Mouse (Mus musculus) kidney, adult 9 months (tissue): ENCODE results near the gene Rab10.

Experiments
- DNase-seq: peaks from one replicate; pipeline ENCODE4 v3.0.0; 2022

Gene Rab10

DNA sequence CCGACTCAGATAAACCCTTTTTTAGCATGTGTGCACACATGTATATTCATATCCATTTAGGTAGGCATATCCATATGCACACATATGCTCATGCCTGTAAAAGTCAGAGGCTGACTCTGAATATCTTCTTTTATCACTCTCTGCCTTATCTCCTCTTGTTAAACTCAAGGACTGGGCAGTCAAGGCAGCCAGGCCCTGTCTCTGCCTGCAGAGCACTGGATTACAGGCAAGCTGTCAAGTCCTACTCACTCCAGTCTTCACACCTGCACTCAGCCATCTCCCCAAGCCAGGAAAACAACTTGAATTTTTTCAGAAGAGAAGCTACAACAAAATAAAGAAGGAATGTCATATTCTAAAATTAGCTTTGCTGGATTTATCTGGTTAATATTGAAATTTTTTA is 17.9 kb downstream of the Rab10 start:
- DNase-seq, result no peak

DNA sequence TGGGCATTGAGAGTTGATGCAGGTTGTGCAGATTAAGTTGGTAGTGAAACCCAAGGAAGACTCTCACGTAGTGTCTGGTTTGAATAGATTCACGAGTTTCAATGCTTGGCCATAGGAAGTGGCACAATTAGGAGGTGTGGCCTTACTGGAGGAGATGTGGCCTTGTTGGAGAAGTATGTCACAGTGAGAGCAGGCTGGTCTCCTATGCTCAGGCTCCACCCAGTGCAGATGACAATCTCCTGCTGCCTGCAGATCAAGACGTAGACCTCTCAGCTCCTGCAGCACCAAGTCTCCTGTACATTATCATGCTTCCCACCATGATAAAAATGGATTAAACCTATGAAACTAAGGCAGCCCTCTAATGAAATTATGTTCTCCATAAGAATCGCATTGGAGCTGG is 18.7 kb downstream of the Rab10 start:
- no peak for DNase-seq

DNA sequence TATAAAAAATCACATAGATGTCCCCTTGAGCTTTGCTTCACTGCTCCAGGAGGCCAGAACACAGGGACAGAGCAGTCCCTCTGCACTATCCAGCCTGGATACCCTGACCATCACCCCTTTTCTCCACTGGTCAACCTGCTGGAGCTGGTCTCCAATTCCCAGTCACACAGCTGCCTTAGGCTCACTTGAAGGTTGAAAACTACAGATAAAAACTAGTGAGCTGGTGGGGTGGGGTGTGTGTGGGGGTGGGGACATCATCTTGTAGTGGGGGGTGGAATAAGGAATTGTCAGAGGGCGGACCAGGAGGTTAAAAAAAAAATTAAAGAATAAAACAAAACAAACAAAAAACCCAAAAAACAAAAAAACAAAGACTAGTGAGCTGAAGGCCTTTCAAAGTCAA is 21.3 kb downstream of the Rab10 start:
- no peak for DNase-seq

DNA sequence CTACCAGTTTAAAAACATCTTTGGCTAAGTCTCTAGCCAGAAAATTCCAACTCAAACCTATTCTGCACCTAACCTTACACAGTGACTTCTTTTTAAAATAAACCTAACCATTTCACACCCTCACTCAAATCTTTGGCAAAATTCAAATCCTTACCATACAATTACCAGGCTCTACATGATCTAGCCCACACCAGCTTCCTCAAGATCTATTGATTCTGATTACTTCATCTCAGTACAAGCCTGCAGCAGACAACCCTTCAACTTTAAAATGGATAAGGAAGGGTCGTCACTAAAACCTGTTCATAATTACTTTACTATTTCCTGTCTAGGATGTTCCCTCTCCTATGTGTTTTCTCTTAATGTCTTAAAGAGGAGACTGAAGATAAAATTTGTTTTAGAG is 23.9 kb downstream of the Rab10 start:
- no peak for DNase-seq

DNA sequence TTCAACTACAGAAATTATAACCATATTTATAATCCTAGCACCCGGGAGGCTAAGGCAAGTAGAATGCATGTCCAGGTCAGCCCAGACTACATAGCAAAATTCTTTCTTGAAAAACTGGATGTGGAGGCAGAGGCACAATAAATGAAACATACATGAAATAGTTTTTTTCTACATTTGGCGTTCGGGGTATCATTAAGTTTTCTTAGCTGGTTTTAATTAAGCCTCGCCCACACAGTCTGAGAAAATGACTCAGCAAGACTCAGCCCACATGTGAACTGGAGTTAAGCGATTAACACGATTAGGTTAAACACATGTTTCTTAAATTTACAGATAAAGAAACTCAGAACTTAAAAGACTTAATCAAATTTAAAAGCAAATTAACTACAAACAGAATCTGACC is 24.4 kb downstream of the Rab10 start:
- no peak for DNase-seq

DNA sequence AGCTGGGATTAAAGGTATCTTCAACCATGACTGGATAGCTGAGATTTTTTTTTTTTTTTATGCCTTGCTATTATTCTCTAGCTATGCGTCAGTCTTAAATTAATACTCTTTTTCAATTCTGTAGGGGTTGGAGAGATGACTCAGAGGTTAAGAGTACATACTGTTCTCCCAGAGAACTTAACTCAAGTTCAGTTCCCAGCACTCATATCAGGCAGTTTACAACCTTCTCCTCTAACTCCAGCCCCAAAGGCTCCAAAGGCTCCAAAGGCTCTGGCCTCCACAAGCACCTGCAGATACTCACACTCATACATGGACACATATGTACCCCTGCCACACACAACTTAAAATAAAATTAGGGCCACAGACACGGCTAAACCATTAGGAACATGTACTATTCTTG is 25.3 kb downstream of the Rab10 start:
- no peak for DNase-seq

DNA sequence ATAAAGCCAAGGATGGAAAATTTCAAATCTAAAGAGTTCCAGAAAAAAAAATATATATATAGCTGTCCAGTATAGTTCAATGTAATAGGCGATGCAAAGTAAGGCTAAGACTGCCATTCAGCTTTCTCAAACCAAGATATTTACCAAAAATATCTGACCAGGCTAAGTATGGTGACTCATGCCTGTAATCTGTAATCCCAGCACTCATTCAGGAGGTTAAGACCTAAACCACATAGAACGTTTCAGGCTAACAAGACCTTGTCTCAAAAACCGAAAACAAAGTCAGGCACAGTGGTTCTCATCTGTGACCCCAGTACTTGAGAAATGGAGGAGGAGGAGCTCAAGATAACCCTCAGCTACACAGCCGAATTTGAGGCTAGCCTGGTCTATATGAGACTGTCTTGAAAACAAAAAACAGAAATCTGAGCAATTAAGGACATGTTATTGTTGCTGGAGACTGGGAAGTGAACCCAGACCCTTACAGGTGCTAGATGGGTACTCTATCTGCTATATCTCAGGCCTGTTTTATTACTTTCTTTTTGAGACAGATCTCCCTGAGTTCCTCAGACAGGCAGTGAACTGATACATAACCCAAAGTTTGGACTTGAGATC is 25.8 kb downstream of the Rab10 start:
- DNase-seq, result peak; percentile 27

DNA sequence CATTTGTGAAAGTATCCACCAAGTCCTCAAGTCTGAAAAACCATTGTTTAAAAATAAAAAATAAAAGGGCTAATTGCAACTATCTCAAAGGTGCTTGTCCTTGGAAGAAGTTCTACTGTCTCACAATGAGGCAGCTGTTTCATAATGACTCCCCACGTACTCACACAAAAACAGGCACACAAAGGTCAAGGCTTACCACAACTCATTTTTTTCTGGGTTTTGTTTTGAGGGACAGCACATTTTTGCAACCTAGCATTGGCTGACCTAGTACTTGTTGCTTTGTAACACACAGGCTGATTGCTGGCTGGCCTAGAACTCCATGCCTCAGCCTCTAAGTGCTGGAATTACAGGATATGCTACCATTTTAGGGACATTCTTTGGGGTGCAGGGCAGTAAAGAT is 26.8 kb downstream of the Rab10 start:
- DNase-seq, result no peak

DNA sequence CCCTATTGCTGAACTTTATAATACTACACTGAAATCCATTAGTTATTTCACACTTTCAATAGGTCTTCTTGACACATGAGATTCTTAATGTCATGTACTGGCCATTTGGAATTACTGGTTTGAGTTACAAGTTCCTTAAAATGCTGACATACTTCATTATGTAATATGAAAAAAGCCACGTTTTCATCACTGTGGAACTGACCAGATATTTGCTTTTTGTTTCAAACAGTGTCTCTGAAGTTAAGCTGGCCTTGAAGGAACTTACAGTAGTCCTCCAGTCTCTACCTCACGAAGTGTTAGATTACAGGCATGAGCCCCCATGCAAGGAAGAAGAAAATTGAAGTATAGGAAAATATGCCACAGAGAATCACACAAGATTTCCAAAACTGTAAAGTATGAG is 27.2 kb downstream of the Rab10 start:
- no peak for DNase-seq

DNA sequence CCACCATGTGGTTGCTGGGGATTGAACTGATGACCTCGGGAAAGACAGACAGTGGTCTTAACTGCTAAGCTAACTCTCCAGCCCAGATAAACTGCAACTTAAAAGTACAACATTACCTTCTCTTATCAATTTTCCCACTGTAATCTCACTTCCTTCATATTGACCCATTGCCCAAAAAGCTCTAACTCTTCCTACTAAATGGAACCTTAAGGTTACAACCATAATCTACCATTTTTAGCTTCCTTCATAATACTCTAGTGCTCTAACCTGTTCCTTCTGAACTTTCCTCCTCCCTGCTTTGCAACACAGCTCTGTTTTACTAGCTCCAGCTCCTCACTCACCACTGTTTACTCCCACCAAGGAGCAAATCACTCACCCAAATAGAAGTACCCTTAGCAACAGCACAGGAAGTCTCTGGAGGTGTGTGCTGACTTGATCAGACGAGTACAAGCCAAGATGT is 30.9 kb downstream of the Rab10 start:
- no peak for DNase-seq

DNA sequence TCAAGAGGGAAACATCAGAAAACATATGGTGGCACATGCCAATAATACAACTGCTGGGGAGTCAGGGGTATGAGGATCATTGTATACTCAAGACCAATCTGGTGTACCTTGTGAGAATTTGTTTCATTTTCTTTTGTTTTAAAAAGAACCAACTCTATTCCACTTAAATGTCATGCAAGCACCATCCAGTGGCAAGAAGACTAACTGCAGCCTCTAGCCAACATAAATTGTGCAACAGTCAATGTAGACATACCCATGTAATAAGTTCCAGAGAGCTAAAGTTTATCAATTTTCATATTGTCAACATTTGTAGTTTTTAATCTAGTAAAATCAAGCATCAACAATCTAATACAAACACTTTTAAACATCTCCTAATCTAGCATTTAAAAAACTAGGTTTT is 39.0 kb downstream of the Rab10 start:
- DNase-seq, result no peak

DNA sequence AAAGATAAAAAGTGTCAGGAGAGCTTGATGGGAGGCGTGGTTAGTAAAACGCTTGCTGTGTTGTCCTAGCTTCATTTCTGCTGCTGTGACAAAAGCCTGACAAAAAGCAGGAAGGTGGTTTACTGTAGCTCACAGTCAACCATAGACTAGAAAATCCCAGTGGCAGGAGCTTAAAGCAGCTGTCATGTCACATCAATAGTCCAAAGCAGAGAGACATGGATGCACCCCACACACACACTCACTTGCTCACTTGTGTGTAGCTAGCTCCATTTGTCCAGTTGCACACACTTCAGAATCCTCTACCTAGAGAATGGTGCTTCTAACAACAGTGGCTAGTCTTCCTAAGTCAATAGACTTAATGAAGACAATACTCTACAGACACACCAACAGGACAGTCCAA is 42.4 kb downstream of the Rab10 start:
- DNase-seq, result no peak

DNA sequence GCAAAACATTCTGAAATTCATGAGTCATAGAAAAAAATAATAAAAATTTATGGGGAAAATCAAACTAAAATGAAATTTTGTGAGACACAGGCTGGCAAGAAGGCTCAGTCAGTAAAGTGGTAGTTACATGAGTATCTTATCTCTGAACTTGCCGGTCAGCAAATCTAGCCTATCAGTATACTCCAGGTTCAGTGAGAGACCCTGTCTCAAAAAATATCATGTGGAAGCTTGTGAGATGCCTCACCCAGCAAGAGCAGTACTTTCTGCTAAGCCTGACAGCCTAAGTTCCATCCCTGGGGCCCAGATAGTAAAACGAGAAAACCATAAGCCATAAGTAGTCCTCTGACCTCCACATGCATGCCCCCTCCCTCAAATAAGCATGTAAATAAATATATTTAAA is 44.6 kb downstream of the Rab10 start:
- no peak for DNase-seq

DNA sequence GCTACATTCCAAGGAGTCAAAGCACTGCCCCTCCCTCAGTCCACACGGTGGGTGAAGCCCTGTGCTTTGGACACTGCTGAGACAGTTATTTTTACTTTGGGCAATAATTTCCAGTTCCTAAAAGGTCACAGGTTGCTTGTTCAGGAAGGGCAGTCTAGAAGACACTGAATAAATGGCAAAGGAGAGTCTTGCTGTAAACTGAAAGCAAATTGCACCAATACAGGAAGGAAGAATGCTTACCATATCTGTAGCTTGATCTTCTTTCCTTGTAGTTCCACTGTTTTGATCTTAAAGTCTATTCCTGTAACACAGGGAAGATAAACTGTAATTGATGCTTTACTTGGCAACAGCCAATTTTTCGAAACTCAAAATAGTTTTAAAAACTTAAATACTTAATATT is 45.3 kb downstream of the Rab10 start:
- no peak for DNase-seq

DNA sequence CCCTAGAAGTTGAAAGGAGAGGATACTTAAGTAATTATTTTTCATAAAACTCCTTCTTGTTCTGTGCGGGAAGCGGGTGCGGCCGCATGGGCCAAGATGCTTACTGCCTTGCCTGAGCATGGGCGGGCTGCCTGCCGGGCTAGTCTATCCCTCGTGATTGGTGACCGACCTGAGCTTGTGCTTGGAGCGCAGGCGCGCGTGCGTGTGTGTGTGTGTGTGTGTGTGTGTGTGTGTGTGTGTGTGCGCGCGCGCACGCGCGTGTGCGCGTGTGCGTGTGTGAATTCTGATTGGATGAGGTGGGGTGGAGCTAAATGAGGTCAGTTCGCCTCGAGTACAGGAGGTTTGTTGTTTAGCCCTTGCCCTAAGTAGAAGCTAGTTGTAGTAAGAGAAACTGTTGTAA is 48.2 kb downstream of the Rab10 start:
- DNase-seq, result no peak

DNA sequence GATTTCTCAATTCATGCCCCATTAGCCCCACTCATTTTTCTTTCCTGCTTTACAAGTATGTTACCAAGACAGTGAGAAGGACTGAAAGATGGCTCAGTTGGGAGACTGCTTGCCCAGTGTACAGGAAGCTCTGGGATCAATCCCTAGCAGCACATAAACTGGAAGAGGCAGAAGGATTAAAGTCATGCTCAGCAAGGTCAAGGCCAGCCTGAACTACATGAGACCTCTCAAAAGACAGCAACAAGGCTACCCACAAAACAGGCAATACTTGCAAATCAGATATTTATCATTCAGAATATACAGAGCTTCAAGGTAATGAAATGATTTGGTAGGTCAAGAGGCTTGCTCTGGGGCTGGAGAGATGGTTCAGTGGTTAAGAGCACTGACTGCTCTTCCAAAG is 53.8 kb downstream of the Rab10 start:
- no peak for DNase-seq

DNA sequence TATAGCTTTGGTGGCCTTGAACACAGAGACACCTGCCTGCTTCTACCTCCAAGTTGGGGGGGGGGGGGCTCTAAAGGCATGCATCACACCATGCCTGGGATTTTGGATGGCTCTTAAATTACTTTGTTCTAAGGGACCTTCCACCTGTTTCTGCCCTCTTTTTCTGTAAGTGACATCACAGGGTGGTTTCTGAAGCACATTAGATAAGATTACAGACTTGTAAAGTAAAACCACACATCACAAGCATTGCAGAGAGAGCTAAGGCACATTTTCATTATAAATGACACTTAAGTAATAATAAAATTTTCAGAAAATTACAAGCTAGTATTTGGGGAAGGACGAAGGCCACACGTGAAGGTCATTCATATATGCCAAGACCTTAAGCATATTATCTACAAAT is 54.3 kb downstream of the Rab10 start:
- no peak for DNase-seq

DNA sequence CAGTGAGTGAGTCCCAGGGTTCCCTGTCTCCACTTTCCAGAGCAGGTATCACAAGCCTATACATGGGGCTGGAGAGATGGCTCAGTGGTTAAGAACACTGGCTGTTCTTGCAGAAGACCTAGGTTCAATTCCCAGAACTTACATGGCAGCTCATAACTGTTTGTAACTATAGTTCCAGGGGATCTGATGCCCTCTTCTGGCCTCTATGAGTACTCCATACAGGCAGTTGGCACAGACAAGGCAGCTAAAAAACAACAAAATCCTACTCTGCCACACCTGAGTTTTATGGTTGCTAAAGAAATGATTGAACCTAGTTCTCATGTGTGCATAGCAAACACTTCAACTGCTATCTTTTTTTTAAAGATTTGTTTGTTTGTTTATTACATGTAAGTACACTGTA is 56.2 kb downstream of the Rab10 start:
- no peak for DNase-seq

DNA sequence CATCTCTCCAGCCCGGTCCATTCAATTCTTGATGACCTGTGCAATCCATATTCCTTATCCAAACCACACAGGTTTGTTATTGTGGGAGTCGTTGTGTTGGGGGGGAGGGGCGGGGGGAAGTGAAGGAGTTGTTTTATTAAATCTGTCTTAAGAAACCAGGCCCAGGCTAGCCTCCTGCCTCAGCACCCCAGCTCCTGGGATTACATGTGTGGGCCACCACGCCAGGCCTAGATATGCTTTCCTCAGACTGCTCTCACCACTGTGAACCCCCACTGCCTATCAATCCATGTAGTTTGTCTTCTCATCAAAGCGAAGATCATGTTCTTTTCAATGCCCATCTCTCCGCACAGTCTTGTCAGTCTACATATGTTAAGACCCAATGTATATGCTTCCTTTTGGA is 63.7 kb downstream of the Rab10 start:
- no peak for DNase-seq

DNA sequence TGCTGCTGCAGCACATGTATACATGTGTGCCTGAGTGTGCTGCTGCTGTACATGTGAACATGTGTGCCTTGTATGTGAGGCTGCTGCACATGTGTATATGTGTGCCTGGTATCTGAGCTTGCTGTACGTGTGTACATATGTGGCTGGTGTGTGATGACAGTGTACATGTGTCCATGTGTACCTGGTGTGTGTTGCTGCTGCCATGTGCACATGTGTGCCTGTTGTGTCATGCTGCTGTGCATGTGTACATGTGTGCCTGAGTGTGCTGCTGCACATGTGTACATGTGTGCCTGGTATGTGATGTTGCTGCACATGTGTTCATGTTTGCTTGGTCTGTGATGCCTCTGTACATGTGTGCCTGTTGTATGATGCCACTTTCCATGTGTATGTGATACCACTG is 70.2 kb downstream of the Rab10 start:
- no peak for DNase-seq

DNA sequence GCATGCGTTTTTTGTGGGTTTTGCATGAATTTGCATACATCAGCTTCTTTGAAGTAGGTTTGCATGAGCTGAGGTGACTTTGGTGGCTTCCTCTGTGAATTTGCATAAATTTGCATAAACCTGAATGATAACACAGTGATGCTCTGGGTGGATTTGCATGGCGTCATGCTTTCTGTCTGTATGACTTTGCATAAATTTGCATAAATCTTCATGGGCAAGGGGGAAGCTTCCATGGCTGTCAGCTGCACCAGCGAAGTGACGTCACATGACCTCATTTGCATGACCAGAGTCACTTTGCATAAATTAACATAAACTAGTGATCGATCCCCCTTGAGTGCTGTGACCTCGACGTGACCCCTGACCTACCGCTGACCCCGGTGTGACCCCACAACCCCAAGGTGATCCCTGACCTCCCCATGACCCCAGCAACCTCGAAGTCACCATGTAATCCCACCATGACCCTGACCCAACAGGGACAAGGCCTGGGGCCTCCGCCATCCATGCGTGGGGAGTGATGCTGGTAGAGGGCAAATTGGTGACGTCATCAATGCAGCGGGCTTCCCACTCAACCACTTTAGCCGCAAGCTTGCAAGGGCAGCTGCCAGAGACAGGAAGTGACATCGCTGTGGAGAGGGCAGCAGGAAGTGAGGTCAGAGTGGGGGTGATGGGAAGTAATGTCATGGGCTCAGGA is 71.3 kb downstream of the Rab10 start:
- no peak for DNase-seq

DNA sequence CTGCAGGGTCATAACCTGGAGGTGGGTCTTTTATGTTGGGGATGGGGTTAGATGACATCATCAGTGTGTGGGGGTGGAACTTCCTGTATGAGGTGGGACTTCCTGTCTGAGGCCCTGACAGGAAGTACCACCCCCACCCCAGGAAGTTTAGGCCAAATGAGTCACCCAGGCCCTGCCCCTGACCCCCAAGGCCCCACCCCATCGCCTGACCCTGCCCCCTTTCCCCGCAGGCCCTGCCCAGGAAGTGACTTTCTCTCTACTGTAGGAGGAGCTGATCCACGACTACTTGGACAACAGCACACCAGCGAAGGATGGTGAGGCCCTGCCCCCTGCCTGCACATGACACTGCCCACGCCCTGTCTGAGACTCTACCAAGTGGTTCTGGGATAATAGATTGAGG is 72.0 kb downstream of the Rab10 start:
- no peak for DNase-seq

DNA sequence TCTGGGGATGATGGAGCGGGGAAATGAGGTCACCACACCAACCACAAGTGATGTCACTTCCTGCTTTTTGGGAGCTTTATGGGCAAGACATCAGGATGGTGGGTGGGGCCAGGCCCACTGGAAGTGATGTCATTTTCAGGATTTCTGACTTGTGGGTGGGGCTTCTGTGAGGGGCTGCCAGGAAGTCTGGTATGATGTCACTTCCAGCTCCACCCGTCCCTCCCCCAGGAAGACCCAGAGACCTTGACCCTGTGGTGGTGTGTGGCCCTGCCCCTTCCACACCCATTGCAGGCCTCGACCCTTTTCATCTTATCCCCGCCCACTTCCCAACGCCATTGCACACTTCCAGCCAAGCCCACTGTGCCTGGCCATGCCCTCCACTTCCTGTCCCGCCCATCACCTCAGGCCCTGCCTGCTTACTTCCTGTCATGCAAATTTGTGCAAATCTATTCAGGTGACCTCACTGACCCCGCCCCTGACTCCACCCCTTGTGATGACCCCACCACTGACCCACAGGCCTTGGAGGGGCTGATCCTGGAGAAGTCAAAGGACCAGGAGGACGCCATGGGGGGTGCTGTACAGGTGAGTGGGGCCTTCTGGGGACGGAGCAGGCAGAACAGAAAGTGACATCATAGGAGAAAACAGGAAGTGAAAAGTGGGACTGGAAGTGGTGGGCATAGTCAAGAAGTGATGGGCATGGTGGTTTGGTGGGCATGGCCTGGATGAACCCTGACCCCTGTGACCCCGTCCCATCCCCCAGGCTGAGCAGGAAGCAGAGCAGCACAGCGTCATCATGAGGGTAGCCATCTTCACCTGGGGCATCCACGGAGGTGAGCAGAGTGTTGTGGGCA is 72.7 kb downstream of the Rab10 start:
- DNase-seq, result peak; percentile 31

DNA sequence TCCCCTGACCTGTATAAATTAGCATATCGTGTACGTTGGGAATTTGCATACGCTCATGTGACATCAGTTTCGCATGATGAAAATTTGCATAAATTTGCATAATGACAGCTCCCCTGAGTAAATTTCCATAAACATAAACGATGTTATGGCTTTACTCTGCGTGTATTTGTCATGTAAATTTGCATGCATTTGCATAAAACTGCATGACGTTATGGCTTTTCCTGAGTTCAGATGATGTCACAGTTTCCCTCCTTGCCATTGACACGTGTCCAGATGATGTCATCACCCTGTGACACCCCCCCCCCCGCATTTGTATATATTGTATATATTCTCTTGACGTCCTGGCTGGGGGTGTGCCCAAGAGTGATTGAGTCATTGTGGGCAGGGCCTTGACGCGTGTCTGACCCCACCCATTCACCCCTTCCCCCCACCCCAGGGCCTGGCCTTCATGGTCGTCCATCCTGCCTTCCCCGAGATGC is 73.6 kb downstream of the Rab10 start:
- DNase-seq, result no peak
